Mouse (Mus musculus): ENCODE data around the gene Ppp6r1.
"Not testable (repeated sequence)": the region's sequence is repeated elsewhere in the genome, so short reads cannot be mapped to it uniquely, and the experiment has no call there.

The Ppp6r1 gene

DNA sequence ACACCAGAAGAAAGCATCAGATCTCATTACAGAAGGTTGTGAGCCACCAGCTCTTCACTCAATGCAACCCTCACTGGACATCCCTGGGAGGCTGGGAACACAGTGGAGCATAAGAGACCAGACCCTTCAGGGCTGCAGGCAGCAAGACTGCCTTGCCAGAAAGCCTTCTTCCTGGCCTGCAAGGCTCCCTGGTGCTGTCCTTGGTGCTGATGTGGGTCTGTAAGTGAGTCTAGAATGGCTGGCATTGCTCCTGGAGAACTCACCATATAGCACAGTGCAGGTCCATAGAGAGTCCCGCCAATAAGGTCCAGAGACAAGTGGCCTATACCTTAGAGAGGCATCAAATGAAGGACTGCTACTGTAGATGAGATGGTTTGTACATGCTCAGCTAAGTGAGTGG is 38.8 kb downstream of the Ppp6r1 start:
- no peak for DNase-seq (ENCODE audit: low read depth, low spot score)

DNA sequence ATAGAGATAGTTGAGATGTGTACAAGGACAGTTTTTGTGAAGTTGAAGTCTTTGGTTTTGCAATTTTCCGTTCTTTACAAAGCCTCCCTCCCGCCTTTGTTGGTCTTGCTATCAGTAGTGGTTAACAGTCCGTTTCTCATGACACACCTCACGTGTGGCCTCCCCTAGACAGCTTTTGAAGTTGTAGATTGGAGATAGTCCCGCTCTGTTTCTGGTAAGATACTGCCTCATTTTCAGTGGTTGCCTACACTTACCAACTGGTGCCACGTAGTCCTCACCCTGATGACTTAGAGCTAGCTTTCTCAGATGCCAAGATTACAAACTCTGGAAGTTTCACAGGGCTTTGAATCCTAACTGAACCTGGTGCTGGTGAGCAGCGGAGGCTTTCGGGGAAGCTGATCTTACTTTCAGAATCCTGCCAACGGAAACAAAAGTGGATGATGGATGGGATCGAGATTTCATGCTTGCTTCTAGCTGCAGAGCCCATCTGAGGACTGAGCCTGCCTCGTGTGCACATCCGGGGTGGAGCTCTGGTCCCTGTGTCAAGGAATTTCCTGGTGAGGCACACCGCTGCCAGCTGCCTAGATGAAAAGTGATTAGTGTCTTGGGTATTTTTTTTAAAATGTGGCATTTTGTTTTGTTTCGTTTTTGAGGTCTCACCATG is 44.9 kb downstream of the Ppp6r1 start:
- DNase-seq (ENCODE audit: low read depth, low spot score) = no peak

DNA sequence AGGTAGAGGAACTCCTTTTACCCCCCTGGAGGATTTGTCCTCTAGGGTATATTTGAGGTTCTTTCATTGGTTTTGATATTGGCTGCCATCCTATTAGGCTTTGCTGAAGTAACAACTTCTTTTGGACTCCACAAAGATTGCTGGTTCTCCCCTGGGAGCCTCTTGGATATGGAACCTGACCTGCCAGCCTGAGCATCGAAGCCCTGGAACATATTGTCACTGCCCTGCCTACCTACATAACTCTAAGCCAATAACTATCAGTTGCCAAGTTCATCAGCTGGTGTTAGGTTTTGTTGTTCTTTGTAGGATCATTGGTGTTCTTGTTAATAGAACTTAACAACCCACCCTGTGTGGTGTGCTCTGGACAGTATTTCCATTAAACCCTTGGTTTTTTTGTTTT is 45.9 kb downstream of the Ppp6r1 start:
- no peak for DNase-seq (ENCODE audit: low read depth, low spot score)

DNA sequence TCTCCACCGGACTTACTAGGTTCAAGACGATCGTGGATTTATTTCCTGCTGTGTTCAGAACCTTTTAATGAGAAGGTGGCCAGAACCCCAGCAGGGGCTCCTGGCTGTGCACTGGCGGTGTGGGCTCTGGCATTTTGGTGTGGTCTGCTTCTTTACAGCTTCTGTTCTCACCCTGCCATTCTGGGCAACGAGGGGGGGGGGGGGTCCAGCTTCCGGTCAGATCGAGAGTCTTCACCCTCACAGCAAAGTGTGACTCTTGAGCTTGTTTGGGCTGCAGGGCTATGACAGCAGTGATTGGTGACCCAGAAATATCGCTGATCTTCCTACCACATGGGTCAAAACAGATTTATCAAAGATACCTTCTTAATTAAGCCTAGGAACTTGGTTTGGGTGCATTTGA is 46.4 kb downstream of the Ppp6r1 start:
- DNase-seq (ENCODE audit: low read depth, low spot score) = no peak

DNA sequence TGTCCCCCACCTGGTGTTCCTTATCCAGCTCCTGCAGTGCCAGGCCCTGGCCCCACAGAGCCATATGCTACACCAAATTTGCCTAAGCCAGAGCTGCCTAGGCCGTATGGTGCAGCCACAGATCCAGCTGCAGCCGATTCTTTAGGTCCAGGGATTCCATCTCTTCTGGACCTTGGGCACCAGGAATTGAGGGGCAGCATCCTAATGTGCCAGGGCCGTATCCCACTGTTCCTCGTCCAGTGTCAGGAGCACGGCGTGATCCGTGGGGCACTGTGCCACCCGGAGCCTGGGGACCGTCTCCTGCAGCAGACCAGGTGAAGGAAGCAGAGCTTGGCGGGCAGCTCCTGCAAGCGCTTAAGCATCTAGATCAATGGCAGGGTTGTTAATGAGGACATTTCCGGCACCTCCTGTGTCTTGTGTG is 46.9 kb downstream of the Ppp6r1 start:
- DNase-seq (ENCODE audit: low read depth, low spot score) = no peak

DNA sequence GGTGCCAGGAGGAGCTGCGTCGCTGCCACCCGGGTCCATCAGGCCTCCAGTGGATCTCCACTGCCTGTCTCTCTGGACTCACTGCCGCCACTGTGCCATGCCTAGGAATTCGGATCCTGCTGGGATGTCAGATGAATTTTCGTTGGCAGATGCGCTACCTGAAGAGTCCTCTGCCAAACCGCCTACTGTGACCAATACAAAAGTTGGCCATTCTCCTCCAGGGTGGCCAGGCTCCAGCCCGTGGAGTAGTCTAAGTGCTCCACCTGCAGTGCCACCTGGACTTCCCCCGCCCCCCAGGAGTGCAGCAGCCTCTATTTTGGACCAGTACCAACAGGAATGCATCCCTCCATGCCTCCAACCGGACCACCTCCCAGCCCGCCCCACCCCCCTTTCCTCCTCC is 47.3 kb downstream of the Ppp6r1 start:
- DNase-seq (ENCODE audit: low read depth, low spot score) = no peak

DNA sequence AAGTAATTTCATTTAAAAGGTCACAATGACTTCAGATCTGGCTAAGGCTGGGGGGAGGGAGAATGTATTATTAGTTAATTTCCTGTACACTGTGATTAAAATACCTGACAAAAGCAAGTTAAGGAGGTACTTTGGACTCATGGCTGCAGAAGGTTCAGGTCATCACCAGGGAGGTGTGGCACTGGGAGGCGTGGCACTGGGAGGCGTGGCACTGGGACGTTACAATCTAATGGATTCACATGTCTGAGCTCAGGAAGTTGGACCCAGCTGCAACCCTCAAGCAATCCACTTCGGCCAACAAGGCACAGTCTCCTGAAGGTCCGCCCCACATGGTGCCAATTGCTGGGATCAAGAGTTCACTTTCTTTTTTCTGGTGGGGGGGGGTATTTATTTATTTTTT is 50.8 kb downstream of the Ppp6r1 start:
- no peak for DNase-seq (ENCODE audit: low read depth, low spot score)

DNA sequence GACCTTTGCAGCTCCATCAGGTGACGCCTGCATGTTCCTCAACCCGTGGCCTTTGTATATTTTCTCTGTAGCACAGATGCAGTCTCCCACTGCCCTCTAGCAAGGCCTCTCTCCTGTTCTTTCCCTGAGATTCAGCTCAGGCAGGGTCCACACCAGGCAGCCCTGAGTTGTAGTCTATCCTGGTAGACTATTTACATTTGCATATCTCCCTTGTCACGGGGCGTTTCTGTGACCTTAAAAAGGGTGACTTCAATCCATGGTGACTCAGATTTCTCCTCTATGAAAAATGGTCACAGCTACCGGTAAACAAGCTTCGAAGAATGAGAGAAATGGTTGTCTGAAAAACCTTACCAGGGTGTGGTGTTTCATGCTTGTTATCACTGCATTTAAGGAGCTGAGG is 54.9 kb downstream of the Ppp6r1 start, which contains the start of gene Ptprh:
Gene Ptprh (minus strand): TSS at position 169 of the 400 bp plus-strand sequence.
- no peak for DNase-seq (ENCODE audit: low read depth, low spot score)

DNA sequence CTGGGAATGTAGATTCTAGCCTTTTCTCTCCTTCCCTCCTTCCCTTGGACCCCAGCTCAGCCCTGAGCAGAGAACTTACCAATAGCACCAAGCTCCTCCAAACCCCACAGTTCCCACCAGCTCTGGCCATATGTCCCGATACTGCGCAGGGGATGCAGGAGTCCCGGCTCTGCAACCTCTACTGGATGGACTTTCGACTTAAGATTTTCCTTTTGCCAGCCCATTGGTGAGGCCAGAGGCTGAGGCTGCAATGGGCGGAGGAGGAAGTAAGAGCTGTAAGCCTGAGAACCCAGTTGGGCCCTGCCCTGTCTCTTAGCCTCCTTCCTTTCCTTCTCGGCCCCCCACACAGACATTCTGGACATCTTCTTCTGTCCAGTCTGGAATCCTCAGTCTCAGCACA is 55.9 kb downstream of the Ppp6r1 start:
- no peak for DNase-seq (ENCODE audit: low read depth, low spot score)

DNA sequence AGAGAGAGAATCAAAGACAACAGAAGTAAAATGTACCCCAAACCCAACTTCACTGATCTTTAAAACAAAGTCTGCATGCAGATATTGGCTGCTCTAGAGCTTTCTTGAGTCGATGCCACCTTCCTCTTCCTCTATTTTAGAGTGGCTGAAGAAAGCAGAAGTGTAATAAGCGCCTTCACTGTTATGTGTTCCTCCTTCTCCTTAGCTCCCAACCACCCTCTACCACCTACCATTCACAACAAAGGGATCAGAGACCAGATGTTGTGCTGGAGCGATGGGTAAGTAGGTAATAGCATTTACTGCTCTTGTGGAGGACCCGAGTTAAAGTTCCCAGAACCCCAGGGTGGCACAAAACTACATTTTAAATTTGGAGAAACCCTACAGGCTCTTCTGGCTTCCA is 61.8 kb downstream of the Ppp6r1 start:
- not testable (repeated sequence) for DNase-seq (ENCODE audit: low read depth, low spot score)
